Mouse (Mus musculus): ENCODE data around the gene Foxg1. TPM values are rescaled to one million over a fixed set of nuclear protein-coding genes. Genes with fewer than 3 reads are reported as not detected.

Foxg1 gene
- polyA plus RNA-seq, 1 experiment, result not detected

DNA sequence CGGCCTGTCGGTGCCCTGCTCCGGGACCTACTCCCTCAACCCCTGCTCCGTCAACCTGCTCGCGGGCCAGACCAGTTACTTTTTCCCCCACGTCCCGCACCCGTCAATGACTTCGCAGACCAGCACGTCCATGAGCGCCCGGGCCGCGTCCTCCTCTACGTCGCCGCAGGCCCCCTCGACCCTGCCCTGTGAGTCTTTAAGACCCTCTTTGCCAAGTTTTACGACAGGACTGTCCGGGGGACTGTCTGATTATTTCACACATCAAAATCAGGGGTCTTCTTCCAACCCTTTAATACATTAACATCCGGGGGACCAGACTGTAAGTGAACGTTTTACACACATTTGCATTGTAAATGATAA is 3.2 kb downstream of the Foxg1 start:
- peaks cover 20% of the 10 kb centered on the region for H3K27me3 ChIP-seq (ENCODE audit: control insufficient read depth, insufficient read depth, low read length)
- DNase-seq (ENCODE audit: low read depth in 1 of 2, low spot score in 2 of 2), result no peak
- TF ChIP-seq CTCF (IDR thresholded peaks at IDR 0.05; ENCODE audit: extremely low read depth, insufficient read depth, insufficient read length, insufficient replicate concordance) (no peak), POLR2A (IDR thresholded peaks at IDR 0.05; ENCODE audit: low read depth, low read length) (no peak)
- H3K4me3 ChIP-seq (ENCODE audit: extremely low read depth, insufficient read depth, insufficient read length), result no peak overlapping the region
- 14% methylated on average over 23 of the region's 23 CpGs for WGBS
- H3K4me1 ChIP-seq (ENCODE audit: control insufficient read depth, insufficient read depth, insufficient read length), result no peaks in the 10 kb centered on the region
- no peak overlapping the region for H3K27ac ChIP-seq (ENCODE audit: insufficient read depth, low read length)
- H3K36me3 ChIP-seq (ENCODE audit: control insufficient read depth, insufficient read depth, low read length), result no peaks in the 10 kb centered on the region

GRCm38 (mm10) chr12:49386081-49386805 is 3.8 kb downstream of the Foxg1 start:
- TF ChIP-seq POLR2A (IDR thresholded peaks at IDR 0.05; ENCODE audit: low read depth, low read length) (no peak), CTCF (IDR thresholded peaks at IDR 0.05; ENCODE audit: extremely low read depth, insufficient read depth, insufficient read length, insufficient replicate concordance) (no peak)
- WGBS, result 22% methylated on average over 10 of the region's 10 CpGs
- H3K27me3 ChIP-seq (ENCODE audit: control insufficient read depth, insufficient read depth, low read length), result peaks cover 22% of the 10 kb centered on the region
- no peaks in the 10 kb centered on the region for H3K4me1 ChIP-seq (ENCODE audit: control insufficient read depth, insufficient read depth, insufficient read length)
- no peaks in the 10 kb centered on the region for H3K36me3 ChIP-seq (ENCODE audit: control insufficient read depth, insufficient read depth, low read length)
- DNase-seq (ENCODE audit: low read depth in 1 of 2, low spot score in 2 of 2), result no peak
- no peak overlapping the region for H3K27ac ChIP-seq (ENCODE audit: insufficient read depth, low read length)
- no peak overlapping the region for H3K4me3 ChIP-seq (ENCODE audit: extremely low read depth, insufficient read depth, insufficient read length)

DNA sequence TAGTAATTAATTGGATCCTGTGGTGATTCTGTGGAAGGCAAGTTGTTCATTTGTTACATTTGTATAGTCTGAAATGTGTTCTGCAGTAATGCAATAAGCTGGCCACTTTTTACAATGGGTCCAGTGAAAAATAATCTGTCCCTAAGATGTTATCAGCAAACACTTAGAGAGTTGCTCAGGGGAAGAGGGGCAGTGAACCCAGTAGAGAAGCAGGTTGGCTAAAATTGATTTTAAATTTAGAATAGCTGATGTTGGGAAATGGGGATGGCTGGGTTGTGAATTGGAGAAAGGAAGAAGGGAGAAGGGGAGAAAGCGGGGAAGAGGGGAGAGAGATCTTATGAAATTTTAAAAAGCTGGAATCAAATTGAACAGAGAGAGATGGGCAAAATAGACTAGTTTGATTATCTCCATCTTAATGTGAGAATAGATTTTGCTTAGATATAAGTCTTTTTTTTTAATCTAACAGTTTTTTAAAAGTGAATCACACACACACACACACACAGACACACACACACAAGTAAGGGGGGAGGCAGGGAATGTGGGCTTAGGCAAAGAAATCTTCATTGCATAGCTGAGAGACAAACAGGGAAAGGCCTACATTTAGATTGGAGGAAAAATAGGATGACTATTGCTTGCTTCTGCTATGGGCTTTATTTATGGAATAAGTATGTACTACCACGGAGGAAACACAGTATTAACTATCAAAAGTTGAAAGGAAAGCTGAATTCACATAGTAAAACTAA is 5.6 kb downstream of the Foxg1 start:
- DNase-seq (ENCODE audit: low read depth in 1 of 2, low spot score in 2 of 2), result no peak
- 38% methylated on average over 2 of the region's 2 CpGs for WGBS
- TF ChIP-seq POLR2A (IDR thresholded peaks at IDR 0.05; ENCODE audit: low read depth, low read length), result no peak
- TF ChIP-seq CTCF (IDR thresholded peaks at IDR 0.05; ENCODE audit: extremely low read depth, insufficient read depth, insufficient read length, insufficient replicate concordance), result no peak
- Histone ChIP-seq H3K27me3 (ENCODE audit: control insufficient read depth, insufficient read depth, low read length) (peaks cover 25% of the 10 kb centered on the region), H3K4me3 (ENCODE audit: extremely low read depth, insufficient read depth, insufficient read length) (no peak overlapping the region), H3K27ac (ENCODE audit: insufficient read depth, low read length) (no peak overlapping the region), H3K4me1 (ENCODE audit: control insufficient read depth, insufficient read depth, insufficient read length) (no peaks in the 10 kb centered on the region), H3K36me3 (ENCODE audit: control insufficient read depth, insufficient read depth, low read length) (no peaks in the 10 kb centered on the region)

GRCm38 (mm10) chr12:49389666-49390065 is 7.2 kb downstream of the Foxg1 start:
- Histone ChIP-seq H3K27ac (ENCODE audit: insufficient read depth, low read length) (no peak overlapping the region), H3K4me1 (ENCODE audit: control insufficient read depth, insufficient read depth, insufficient read length) (no peaks in the 10 kb centered on the region), H3K36me3 (ENCODE audit: control insufficient read depth, insufficient read depth, low read length) (no peaks in the 10 kb centered on the region), H3K4me3 (ENCODE audit: extremely low read depth, insufficient read depth, insufficient read length) (no peak overlapping the region), H3K27me3 (ENCODE audit: control insufficient read depth, insufficient read depth, low read length) (peaks cover 14% of the 10 kb centered on the region)
- WGBS, result 16% methylated on average over 5 of the region's 5 CpGs
- no peak for DNase-seq (ENCODE audit: low read depth in 1 of 2, low spot score in 2 of 2)
- TF ChIP-seq CTCF (IDR thresholded peaks at IDR 0.05; ENCODE audit: extremely low read depth, insufficient read depth, insufficient read length, insufficient replicate concordance), result no peak
- no peak for TF ChIP-seq POLR2A (IDR thresholded peaks at IDR 0.05; ENCODE audit: low read depth, low read length)

- Histone ChIP-seq H3K27me3 (ENCODE audit: control insufficient read depth, insufficient read depth, low read length) (peaks cover 11% of the 10 kb centered on the region; the same call in 1 of the 2 replicates), H3K27ac (ENCODE audit: insufficient read depth, low read length) (no peak overlapping the region), H3K36me3 (ENCODE audit: control insufficient read depth, insufficient read depth, low read length) (no peaks in the 10 kb centered on the region), H3K4me3 (ENCODE audit: extremely low read depth, insufficient read depth, insufficient read length) (no peak overlapping the region), H3K4me1 (ENCODE audit: control insufficient read depth, insufficient read depth, insufficient read length) (no peaks in the 10 kb centered on the region)
- TF ChIP-seq CTCF (IDR thresholded peaks at IDR 0.05; ENCODE audit: extremely low read depth, insufficient read depth, insufficient read length, insufficient replicate concordance) (no peak), POLR2A (IDR thresholded peaks at IDR 0.05; ENCODE audit: low read depth, low read length) (no peak)
- no peak for DNase-seq (ENCODE audit: low read depth in 1 of 2, low spot score in 2 of 2)
- 13% methylated on average over 13 of the region's 13 CpGs for WGBS
Observed at GRCm38 (mm10) chr12:49390257-49390656, 7.8 kb downstream of the Foxg1 start.

DNA sequence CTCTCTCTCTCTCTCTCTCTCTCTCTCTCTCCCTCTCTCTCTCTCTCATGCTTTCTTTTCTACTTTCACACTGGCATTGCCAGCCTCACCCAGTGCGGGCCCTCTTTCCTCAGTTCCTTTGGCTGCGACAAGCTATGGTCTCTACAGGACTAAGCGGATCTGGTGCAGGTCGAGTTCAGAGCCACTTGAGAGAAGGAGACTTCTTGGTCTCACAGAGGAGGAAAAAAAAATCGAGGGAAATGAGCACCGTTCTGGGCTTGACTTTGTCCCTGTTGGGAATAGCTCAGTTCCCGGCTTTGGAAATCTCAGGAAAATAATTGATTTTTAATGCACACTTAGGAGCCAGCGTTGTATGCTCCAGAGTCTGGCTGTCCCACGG is 8.5 kb downstream of the Foxg1 start:
- Histone ChIP-seq H3K27ac (ENCODE audit: insufficient read depth, low read length) (no peak overlapping the region), H3K27me3 (ENCODE audit: control insufficient read depth, insufficient read depth, low read length) (peaks cover 10% of the 10 kb centered on the region)
- TF ChIP-seq CTCF (IDR thresholded peaks at IDR 0.05; ENCODE audit: extremely low read depth, insufficient read depth, insufficient read length, insufficient replicate concordance) (no peak), POLR2A (IDR thresholded peaks at IDR 0.05; ENCODE audit: low read depth, low read length) (no peak)

More for the DNA sequence above, 8.5 kb downstream of the Foxg1 start:
- no peaks in the 10 kb centered on the region for H3K36me3 ChIP-seq (ENCODE audit: control insufficient read depth, insufficient read depth, low read length)
- no peak overlapping the region for H3K4me3 ChIP-seq (ENCODE audit: extremely low read depth, insufficient read depth, insufficient read length)
- DNase-seq (ENCODE audit: low read depth in 1 of 2, low spot score in 2 of 2), result no peak
- H3K4me1 ChIP-seq (ENCODE audit: control insufficient read depth, insufficient read depth, insufficient read length), result no peaks in the 10 kb centered on the region
- WGBS, result 15% methylated on average over 9 of the region's 9 CpGs

Data from spleen, adult 2 months (tissue).